Mouse (Mus musculus) heart, adult 2 months (tissue): ENCODE results near the gene Gm49661. TPM values are rescaled to one million over a fixed set of nuclear protein-coding genes. Genes with fewer than 3 reads are reported as not detected.

Experiments used
- DNase-seq, 2 experiments: peaks; one replicate each; pipeline ENCODE4 v3.0.0; 2021
- H3K27ac ChIP-seq: fragments of 200-600 bp; 2 replicates; pipeline ENCODE4 v1.8.1; 2022
- H3K27me3 ChIP-seq: fragments of 200-500 bp; 2 replicates; pipeline ENCODE4 v1.6.1; 2012; ENCODE audit warnings: mild to moderate bottlenecking, low read length, inconsistent platforms, mixed read lengths; ENCODE audit not compliant: control insufficient read depth, insufficient read depth
- H3K36me3 ChIP-seq: fragments of 200-500 bp; 2 replicates; pipeline ENCODE4 v1.6.1; 2012; ENCODE audit warnings: low read length, inconsistent platforms; ENCODE audit not compliant: control insufficient read depth, insufficient read depth
- H3K4me1 ChIP-seq: fragments of 200-500 bp; 2 replicates; pipeline ENCODE4 v1.6.1; 2011; ENCODE audit warnings: low read length; ENCODE audit not compliant: control insufficient read depth, insufficient read depth
- H3K4me3 ChIP-seq: fragments of 200-600 bp; 2 replicates; pipeline ENCODE4 v1.8.1; 2022
- H3K79me2 ChIP-seq: fragments of 200-500 bp; replicated peaks from 2 replicates; pipeline ENCODE4 v1.6.1; 2012; ENCODE audit warnings: mild to moderate bottlenecking, inconsistent platforms, low read length, moderate library complexity, mixed read lengths; ENCODE audit not compliant: control insufficient read depth, insufficient read depth
- H3K9ac ChIP-seq: fragments of 200-500 bp; 2 replicates; pipeline ENCODE4 v1.6.1; 2012; ENCODE audit warnings: low read depth, mild to moderate bottlenecking, control low read depth, inconsistent platforms, low read length, mixed read lengths
- CTCF ChIP-seq: fragments of 200-600 bp; IDR thresholded peaks from 2 replicates; pipeline ENCODE4 v1.8.1; 2022; ENCODE audit warnings: antibody characterized with exemption, mild to moderate bottlenecking, moderate library complexity
- EP300 ChIP-seq: fragments of 200-500 bp; IDR thresholded peaks from 2 replicates; pipeline ENCODE4 v1.6.1; 2011; ENCODE audit warnings: low read depth, low read length, control low read depth; ENCODE audit not compliant: insufficient read depth
- POLR2A ChIP-seq: fragments of 200-500 bp; IDR thresholded peaks from 2 replicates; pipeline ENCODE4 v1.6.1; 2011; ENCODE audit warnings: mild to moderate bottlenecking, low read depth, low read length, control low read depth; ENCODE audit not compliant: insufficient read depth
- whole genome bisulfite sequencing: fragments of 180-500 bp; shearing (Covaris S2); methylation state at CpG from one replicate; pipeline ENCODE4 v1.1.7; 2018; 5-methylcytosine and 5-hydroxymethylcytosine counted together
- intact Hi-C: fragments of 180-260 bp; cut with DNase I; formaldehyde crosslinking; loops from one replicate; pipeline ENCODE4 v1.15.1; 2025
- polyA plus RNA-seq: library from polyadenylated mRNA; depleted of rRNA; stranded (reverse); fragments of >200 nt; gene quantifications from 2 replicates; pipeline ENCODE4 v1.2.3, GENCODE M21; 2012
- total RNA-seq, 2 experiments: library from RNA; stranded (reverse); gene quantifications; 2 replicates each; pipeline ENCODE4 v1.2.3; 2021

The Gm49661 gene
- total and polyA plus RNA-seq, 3 experiments, result 1.3 to 2.1 TPM; not detected in 1

DNA sequence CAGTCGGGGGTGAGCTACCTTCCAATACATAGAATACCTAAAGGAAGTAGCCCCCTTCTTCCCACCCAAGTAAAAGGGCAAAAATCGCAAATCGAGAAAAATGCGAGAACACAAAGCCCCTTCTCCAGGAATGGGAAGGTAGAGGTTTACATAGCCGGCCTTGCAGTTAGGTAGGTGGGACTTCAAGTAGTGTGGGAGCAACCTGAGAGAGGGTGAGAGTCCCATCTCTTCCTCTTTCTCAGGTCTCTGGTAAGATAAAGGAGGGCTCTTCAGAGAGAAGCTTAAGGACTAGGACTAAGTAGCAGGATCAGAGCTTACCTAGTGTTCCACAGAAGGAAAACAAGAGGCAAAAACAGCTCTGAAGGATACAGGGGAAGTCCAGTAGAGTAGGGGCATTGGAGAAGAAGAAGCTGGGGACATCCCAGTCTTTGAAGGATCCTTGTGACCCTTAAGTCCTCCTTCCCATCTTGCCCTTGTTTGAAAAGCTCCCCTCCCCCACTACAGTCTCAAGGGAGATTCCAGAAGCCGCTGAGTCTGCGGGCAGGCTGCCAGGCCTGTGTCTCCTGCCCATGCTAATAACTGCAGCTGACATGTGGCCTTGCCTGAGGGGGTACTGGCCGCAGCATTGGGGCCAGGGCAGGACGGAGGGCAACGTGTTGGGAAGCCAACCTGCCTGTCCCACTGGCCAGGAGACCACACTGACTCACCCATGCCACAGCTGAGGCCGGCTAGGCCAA, 11.6 kb upstream of the Gm49661 start:
- peak overlapping the region; percentile 31; the same call in 1 of the 2 replicates for H3K4me3 ChIP-seq
- TF ChIP-seq POLR2A (0 out of 2 replicates have a peak, but pooled peaks have one; percentile 21), CTCF (no peak), EP300 (0 out of 2 replicates have a peak, but pooled peaks have one; percentile 46)
- no peaks in the 10 kb centered on the region for H3K36me3 ChIP-seq
- WGBS, result 26% methylated on average over 11 of the region's 11 CpGs
- H3K27ac ChIP-seq, result peak overlapping the region; percentile 99
- peaks cover 18% of the 10 kb centered on the region for H3K4me1 ChIP-seq
- H3K79me2 ChIP-seq, result no peaks in the 10 kb centered on the region
- peak overlapping the region; percentile 17; the same call in 1 of the 2 replicates for H3K9ac ChIP-seq
- peak; percentile 79 to 85 for DNase-seq
- H3K27me3 ChIP-seq, result no peaks in the 10 kb centered on the region
- intact Hi-C loops, result no loop called here

DNA sequence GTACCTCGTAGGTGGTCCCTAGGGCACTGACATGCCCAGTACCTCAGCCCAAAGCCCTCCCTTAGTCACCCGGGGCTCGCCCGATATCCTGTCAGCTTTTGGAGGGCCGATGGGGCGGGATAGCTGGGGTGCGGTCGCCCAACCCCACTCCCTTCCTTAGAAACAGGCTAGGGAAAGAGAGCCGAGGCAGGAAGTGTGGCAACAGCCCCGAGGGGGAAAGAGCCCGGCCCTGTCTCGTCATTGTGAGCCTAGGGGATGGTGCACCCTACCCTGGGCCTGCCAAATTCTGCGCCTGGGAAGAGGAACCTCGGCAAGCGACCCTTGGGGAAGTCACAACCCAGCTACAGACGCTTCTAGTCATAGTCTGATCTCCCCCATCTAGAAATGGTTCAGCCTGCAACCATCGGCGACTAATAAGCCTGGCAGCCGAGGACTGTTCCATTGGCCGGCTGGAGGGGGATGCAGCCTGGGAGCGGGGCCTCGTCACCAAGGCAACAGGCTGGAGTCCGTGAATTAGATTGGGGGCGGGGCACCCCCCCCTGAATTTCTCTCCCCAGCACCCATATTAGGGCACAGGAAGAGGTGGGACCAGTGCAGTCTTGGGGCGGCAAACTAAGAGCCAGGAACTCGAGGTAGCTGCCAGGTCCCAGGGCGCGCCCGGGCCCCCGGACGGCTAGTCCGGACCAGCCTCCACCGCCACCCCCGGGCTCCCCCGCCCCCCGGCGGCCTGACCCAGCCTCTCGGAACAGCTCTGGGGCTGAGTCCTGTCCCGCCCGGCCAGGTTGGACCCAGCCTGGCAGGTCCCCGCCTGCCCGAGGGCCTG, 10.6 kb upstream of the Gm49661 start:
- WGBS, result 4% methylated on average over 36 of the region's 42 CpGs
- H3K27ac ChIP-seq, result peak overlapping the region; percentile 99
- intact Hi-C loops, result loop anchor here (10.0 kb wide), 1 partner anchor 45 kb away; the partner anchor contains the start of genes Asna1 and Trir
- no peaks in the 10 kb centered on the region for H3K27me3 ChIP-seq
- DNase-seq, result peak; percentile 93 to 95
- peak overlapping the region; percentile 31 for H3K4me3 ChIP-seq
- no peaks in the 10 kb centered on the region for H3K36me3 ChIP-seq
- H3K9ac ChIP-seq, result peak overlapping the region; percentile 81
- TF ChIP-seq EP300 (no peak), POLR2A (peak; percentile 59), CTCF (no peak)
- H3K4me1 ChIP-seq, result peaks cover 19% of the 10 kb centered on the region
- H3K79me2 ChIP-seq, result no peaks in the 10 kb centered on the region

- peak within 1 kb of the TSS; percentile 91 for H3K9ac ChIP-seq
- H3K4me3 ChIP-seq, result peak within 1 kb of the TSS; percentile 56
- peaks cover 17% of the 10 kb centered on the region for H3K4me1 ChIP-seq
- under 1% methylated on average over 63 of the region's 63 CpGs for WGBS
- intact Hi-C loops, result loop anchor here (10.0 kb wide), 1 partner anchor 46 kb away; the partner anchor contains the start of genes Asna1 and Trir
- H3K79me2 ChIP-seq, result no peaks in the 10 kb centered on the region
- TF ChIP-seq POLR2A, result peak; percentile 100
- TF ChIP-seq CTCF, result no peak
- peak; percentile 78; the same call in 1 of the 2 replicates for TF ChIP-seq EP300
- H3K27me3 ChIP-seq, result no peaks in the 10 kb centered on the region
- no peaks in the 10 kb centered on the region; the same call in 1 of the 2 replicates for H3K36me3 ChIP-seq
- DNase-seq, result peak; percentile 98
- peak within 1 kb of the TSS; percentile 99 for H3K27ac ChIP-seq
These were observed 9.2 kb upstream of the Gm49661 start, which contains the start of gene Junb for GRCm38 (mm10) chr8:84978248-84978940. Gene Junb (minus strand): TSS chr8:84978718.

DNA sequence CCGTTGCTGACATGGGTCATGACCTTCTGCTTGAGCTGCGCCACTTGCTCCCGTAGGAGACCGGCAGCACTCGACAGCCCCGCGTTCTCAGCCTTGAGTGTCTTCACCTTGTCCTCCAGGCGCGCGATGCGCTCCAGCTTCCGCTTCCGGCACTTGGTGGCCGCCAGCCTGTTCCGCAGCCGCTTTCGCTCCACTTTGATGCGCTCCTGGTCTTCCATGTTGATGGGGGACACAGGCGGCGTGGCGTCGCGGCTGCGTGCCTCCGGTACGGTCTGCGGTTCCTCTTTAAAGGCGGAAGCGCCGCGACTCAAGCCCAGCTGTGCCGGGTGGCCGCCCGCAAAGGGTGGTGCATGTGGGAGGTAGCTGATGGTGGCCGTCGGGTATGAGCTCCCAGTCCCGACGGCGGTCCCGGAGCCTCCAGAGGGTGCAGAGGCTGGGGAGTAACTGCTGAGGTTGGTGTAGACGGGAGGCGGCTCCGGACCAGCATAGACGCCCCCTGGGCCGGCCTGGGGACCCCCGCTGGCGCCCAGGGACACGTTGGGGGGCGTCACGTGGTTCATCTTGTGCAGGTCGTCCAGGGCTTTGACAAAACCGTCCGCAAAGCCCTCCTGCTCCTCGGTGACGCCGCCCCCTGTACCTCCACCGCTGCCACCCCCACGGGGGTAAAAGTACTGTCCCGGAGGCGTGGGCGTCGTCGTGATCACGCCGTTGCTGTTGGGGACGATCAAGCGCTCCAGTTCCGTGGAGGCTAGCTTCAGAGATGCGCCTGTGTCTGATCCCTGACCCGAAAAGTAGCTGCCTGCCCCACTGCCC, 8.4 kb upstream of the Gm49661 start:
- Histone ChIP-seq H3K9ac (peak overlapping the region; percentile 91), H3K4me1 (peaks cover 17% of the 10 kb centered on the region), H3K79me2 (no peaks in the 10 kb centered on the region), H3K27me3 (no peaks in the 10 kb centered on the region), H3K27ac (peak overlapping the region; percentile 99), H3K36me3 (no peaks in the 10 kb centered on the region; the same call in 1 of the 2 replicates), H3K4me3 (peak overlapping the region; percentile 56)
- WGBS, result under 1% methylated on average over 70 of the region's 70 CpGs
- TF ChIP-seq EP300, result 0 out of 2 replicates have a peak, but pooled peaks have one; percentile 4
- TF ChIP-seq CTCF, result no peak
- TF ChIP-seq POLR2A, result peak; percentile 57
- peak; percentile 84 to 86 for DNase-seq
- intact Hi-C loops, result loop anchor here (10.0 kb wide), 1 partner anchor 47 kb away; the partner anchor contains the start of genes Asna1 and Trir
